ENCODE assay signal across 8 mouse cellular contexts in genomic region chr2:35256932-35257331, GRCm38 (mm10). TPM values are rescaled to one million over a fixed set of nuclear protein-coding genes. Genes with fewer than 3 reads are reported as not detected.
DNase-seq lines count a peak whose midpoint lies in the region; ATAC-seq and TF ChIP-seq lines count a peak whose summit lies in the region.

No protein-coding gene starts in this region.

- TF ChIP-seq CTCF in lung, embryonic 14.5 days (IDR thresholded peaks at IDR 0.05; ENCODE audit: low read depth) = no peak
- TF ChIP-seq CTCF in small intestine, adult 2 months (IDR thresholded peaks at IDR 0.05; ENCODE audit: extremely low read depth, insufficient read length, insufficient replicate concordance, low read depth, low read length) = no peak

- H3K4me1 ChIP-seq in lung, embryonic 14.5 days (ENCODE audit: insufficient read depth) = peaks cover 26% of the 10 kb centered on the region
- peaks cover 35% of the 10 kb centered on the region for H3K4me1 ChIP-seq in forebrain, embryonic 10.5 days
- H3K4me1 ChIP-seq in limb, embryonic 13.5 days = peaks cover 44% of the 10 kb centered on the region
- peaks cover 8% of the 10 kb centered on the region for H3K4me1 ChIP-seq in small intestine, adult 2 months (ENCODE audit: control insufficient read depth, insufficient read depth, insufficient read length, low read length)

- H3K4me2 ChIP-seq in lung, embryonic 14.5 days = peak overlapping the region; percentile 94
- H3K4me2 ChIP-seq in limb, embryonic 13.5 days (replicated peaks) = peak overlapping the region; percentile 91

- H3K27ac ChIP-seq in lung, embryonic 14.5 days (ENCODE audit: low read depth) = no peak overlapping the region
- no peak overlapping the region for H3K27ac ChIP-seq in forebrain, embryonic 10.5 days
- no peak overlapping the region; the same call in 1 of the 2 replicates for H3K27ac ChIP-seq in limb, embryonic 13.5 days
- no peak overlapping the region for H3K27ac ChIP-seq in small intestine, adult 2 months (ENCODE audit: insufficient read depth, low read depth, low read length)

- no peak for TF ChIP-seq POLR2A in small intestine, adult 2 months (IDR thresholded peaks at IDR 0.05; ENCODE audit: low read depth, low read length)

- H3K36me3 ChIP-seq in lung, embryonic 14.5 days (ENCODE audit: insufficient read depth) = no peaks in the 10 kb centered on the region
- H3K36me3 ChIP-seq in forebrain, embryonic 10.5 days (replicated peaks) = no peaks in the 10 kb centered on the region
- H3K36me3 ChIP-seq in limb, embryonic 13.5 days = no peaks in the 10 kb centered on the region
- H3K36me3 ChIP-seq in small intestine, adult 2 months (ENCODE audit: control insufficient read depth, insufficient read depth, low read length) = no peaks in the 10 kb centered on the region

- ATAC-seq in lung, embryonic 14.5 days (ENCODE audit: insufficient read depth) = no peak
- ATAC-seq in limb, embryonic 13.5 days (ENCODE audit: low FRiP score, low read depth) = no peak

- no peaks in the 10 kb centered on the region for H3K9me3 ChIP-seq in lung, embryonic 14.5 days (ENCODE audit: low read depth, low read length)
- no peaks in the 10 kb centered on the region for H3K9me3 ChIP-seq in forebrain, embryonic 10.5 days
- no peaks in the 10 kb centered on the region for H3K9me3 ChIP-seq in limb, embryonic 13.5 days

- peak overlapping the region; percentile 63; the same call in 1 of the 2 replicates for H3K9ac ChIP-seq in lung, embryonic 14.5 days
- peak overlapping the region; percentile 77 for H3K9ac ChIP-seq in limb, embryonic 13.5 days

- H3K4me3 ChIP-seq in lung, embryonic 14.5 days (ENCODE audit: low read depth, low read length) = peak overlapping the region; percentile 55
- peak overlapping the region; percentile 68 for H3K4me3 ChIP-seq in forebrain, embryonic 10.5 days
- peak overlapping the region; percentile 64 for H3K4me3 ChIP-seq in limb, embryonic 13.5 days
- peak overlapping the region; percentile 67 for H3K4me3 ChIP-seq in small intestine, adult 2 months (ENCODE audit: low read depth, low read length)

- WGBS in lung, embryonic 14.5 days = 44% methylated on average over 8 of the region's 8 CpGs
- WGBS in forebrain, embryonic 10.5 days = 50% methylated on average over 8 of the region's 8 CpGs
- 41% methylated on average over 8 of the region's 8 CpGs for WGBS in limb, embryonic 13.5 days
- 52% methylated on average over 8 of the region's 8 CpGs for WGBS in small intestine, adult 2 months

- no peak for DNase-seq in lung, embryonic 14.5 days
- no peak for DNase-seq in lung, postnatal 25 days (ENCODE audit: low spot score)
- no peak for DNase-seq in forebrain, embryonic 10.5 days (ENCODE audit: extremely low spot score, low spot score)
- DNase-seq in left cerebral cortex, adult 11 months (ENCODE audit: low spot score) = no peak
- no peak for DNase-seq in cerebellum, adult 11-12 months
- no peak for DNase-seq in adrenal gland, postnatal 14 days

- 0 out of 2 replicates have a peak, but pooled peaks cover 2% of the 10 kb centered on the region for H3K27me3 ChIP-seq in lung, embryonic 14.5 days (ENCODE audit: insufficient read depth, low read length)
- peaks cover 61% of the 10 kb centered on the region for H3K27me3 ChIP-seq in forebrain, embryonic 10.5 days (ENCODE audit: poor library complexity, severe bottlenecking)
- H3K27me3 ChIP-seq in limb, embryonic 13.5 days = peaks cover 27% of the 10 kb centered on the region
- no peaks in the 10 kb centered on the region for H3K27me3 ChIP-seq in small intestine, adult 2 months (ENCODE audit: control insufficient read depth, insufficient read depth, low read length)

RNA-seq across cellular contexts. Expression of gene Gsn, which starts 0.8 kb away (rescaled TPM):
- 95.9 and 112 TPM in 2 replicates for polyA plus RNA-seq in lung, embryonic 14.5 days (2014; fragmentation: Nextera tagmentation; extraction: Ambion mirVana)
- 14.6 and 15.5 TPM in 2 replicates for polyA plus RNA-seq in forebrain, embryonic 10.5 days (2016; fragmentation: Nextera tagmentation; extraction: Ambion mirVana)
- 113 and 118 TPM in 2 replicates for polyA plus RNA-seq in limb, embryonic 13.5 days (2015; fragmentation: Nextera tagmentation; extraction: Ambion mirVana)
- 198 and 205 TPM in 2 replicates for polyA plus RNA-seq in small intestine, adult 2 months (2012; rRNA removed)
- total RNA-seq in adrenal gland, postnatal 14 days (2021) = 179 and 208 TPM in 2 replicates

RNA-seq across cellular contexts. Expression of gene Rab14, which starts 56.0 kb away (rescaled TPM):
- 301 and 305 TPM in 2 replicates for polyA plus RNA-seq in lung, embryonic 14.5 days (2014; fragmentation: Nextera tagmentation; extraction: Ambion mirVana)
- 254 and 258 TPM in 2 replicates for polyA plus RNA-seq in forebrain, embryonic 10.5 days (2016; fragmentation: Nextera tagmentation; extraction: Ambion mirVana)
- polyA plus RNA-seq in limb, embryonic 13.5 days (2015; fragmentation: Nextera tagmentation; extraction: Ambion mirVana) = 353 and 356 TPM in 2 replicates
- 28.2 and 239 TPM in 2 replicates for polyA plus RNA-seq in small intestine, adult 2 months (2012; rRNA removed)
- 184 and 199 TPM in 2 replicates for total RNA-seq in adrenal gland, postnatal 14 days (2021)
